Mouse (Mus musculus): ENCODE results near the gene Phox2b.

The Phox2b gene

DNA sequence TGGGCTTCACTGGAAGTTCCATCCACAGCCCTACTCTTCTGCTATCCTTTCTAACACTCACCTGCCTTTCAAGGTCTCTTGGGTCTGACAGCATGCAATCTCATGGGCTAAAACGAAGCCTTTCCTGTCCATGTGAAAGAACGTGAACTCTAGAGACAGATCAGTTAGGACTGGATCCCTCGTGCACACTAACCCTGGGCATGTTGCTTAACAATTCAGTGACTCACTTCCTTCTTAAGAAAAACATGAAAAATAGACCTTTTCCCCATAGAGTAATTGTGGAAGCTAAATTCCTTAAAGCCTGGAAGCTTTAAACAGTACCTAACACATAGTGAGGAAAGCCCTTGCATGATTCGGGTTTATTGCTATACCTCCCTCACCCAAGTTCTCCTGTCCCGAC, 8.2 kb downstream of the Phox2b start:
- DNase-seq (ENCODE audit: low read depth): peak; percentile 27

DNA sequence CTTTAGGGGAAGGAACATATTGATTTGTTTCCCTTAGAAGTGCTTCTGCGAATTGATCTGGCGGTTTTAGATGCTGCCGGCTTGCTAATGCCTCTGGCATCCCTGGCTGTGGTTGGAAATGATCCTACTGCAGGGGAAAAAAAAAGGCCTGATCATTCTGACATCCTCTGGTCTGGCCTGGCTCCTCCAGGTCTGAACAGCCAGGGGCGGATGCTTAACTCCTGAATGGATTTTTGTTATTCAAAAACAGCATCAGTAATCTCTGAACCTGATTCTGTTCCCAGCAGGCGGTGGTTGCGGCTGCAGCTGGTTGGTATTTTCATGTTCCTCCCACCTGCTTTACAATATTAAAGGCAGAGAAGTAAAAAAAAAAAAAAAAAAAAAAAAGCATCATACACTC, 16.0 kb downstream of the Phox2b start:
- no peak for DNase-seq (ENCODE audit: low read depth)

DNA sequence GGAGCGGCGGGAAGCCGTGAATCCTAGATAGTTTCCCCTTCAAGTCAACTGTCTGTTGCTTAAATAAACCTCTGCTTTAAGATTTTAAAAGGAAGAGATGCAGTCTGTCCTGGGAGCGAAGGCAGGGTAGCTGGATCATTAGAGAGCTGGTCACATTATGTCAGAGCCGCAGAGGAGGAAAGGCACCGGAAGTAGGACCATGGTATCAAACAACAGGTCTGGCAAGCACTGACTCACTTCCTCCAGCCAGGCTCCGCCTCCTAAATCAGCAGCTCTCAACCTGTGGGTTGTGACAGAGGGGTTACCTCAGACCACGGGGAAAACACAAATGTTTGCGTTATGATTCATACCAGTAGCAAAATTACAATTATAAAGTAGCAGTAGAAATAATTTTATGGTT, 35.5 kb downstream of the Phox2b start:
- DNase-seq (ENCODE audit: low read depth): no peak

DNA sequence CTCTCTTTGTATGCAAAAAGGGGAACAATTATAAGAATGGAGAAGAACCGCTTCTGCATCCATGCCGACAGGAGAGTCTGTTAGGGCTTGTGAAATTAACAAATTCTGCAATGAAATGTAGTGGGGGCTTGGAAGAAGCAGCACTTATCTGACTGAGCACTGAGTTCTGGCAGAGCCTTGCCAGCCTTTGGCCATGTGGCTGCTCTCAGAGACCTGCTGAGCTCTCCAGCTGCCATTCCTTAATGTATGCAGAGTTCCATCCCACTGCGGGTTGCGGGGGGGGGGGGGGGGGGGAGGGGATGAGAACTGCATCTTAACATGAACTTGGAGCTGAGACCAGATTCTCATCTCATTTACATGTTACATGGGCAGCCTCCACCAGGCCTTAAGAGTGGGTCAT, 38.6 kb downstream of the Phox2b start:
- DNase-seq (ENCODE audit: low read depth): no peak

DNA sequence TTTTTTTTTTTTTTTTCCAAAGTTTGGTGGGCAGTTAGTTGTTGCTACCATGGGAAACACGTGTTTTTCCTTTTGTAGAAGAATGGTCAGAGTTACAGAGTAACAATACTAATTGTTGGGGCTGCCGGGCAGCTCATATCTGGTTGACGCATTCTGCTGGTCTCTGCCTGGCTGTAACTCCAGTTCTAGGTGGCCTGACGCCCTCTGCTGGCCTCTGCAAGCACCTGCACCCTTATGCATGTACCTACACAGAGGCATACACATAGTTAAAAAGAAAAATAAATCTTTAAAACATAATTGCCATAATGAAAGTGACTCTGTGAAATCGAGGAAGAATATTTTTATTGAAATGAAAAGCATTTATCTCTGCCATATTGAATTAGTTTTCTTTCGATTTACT, 41.3 kb downstream of the Phox2b start:
- DNase-seq (ENCODE audit: low read depth): no peak

DNA sequence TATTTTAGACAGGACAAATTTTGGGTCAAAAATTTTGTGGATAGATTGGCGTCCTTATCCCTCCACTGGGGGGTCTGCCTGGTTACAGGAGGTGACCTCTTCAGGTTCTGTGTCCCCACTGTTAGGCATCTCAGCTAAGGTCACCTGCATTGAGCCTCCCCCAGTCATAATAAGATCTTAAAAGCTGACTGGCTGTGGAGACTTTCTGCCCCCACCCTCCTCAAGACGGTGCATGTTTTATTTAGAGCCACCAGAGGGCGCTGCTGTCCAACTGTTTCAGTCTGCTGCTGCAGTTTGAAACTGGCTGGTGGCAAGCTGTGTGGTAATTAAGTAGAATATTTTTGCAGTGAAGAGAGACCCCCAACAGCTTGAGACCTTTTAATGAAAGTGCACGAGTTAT, 51.1 kb downstream of the Phox2b start:
- DNase-seq (ENCODE audit: low read depth): peak; percentile 34
